Comparison of ENCODE assay signal across 7 mouse cellular contexts in genomic region chr19:7481541-7482265, GRCm38 (mm10). TPM values are rescaled to one million over a fixed set of nuclear protein-coding genes. Genes with fewer than 3 reads are reported as not detected.
DNase-seq lines count a peak whose midpoint lies in the region; TF ChIP-seq lines count a peak whose summit lies in the region.

No protein-coding gene starts in this region.

- dilution Hi-C loops in CH12.LX (cut with MboI; ENCODE audit: extremely low pct_ligation_motif_present, extremely low pct_unique_long_range_greater_than_20kb, low sequenced_read_pairs) = no loop called here

- H3K4me2 ChIP-seq in CH12.LX (ENCODE audit: insufficient read depth, low read depth, poor library complexity, severe bottlenecking) = peak overlapping the region; percentile 98

- no peak for TF ChIP-seq POLR2A in CH12.LX (IDR thresholded peaks at IDR 0.05; ENCODE audit: low read depth, low read length)
- TF ChIP-seq POLR2A in spleen, adult 2 months (IDR thresholded peaks at IDR 0.05; ENCODE audit: low read depth, low read length) = no peak

- peaks cover 0 to 17% of the 10 kb centered on the region in 2 experiments for H3K36me3 ChIP-seq in CH12.LX (replicated peaks in 1 of 2; ENCODE audit: control insufficient read depth in 1 of 2, insufficient read depth in 1 of 2, low read length in 1 of 2)
- no peaks in the 10 kb centered on the region for H3K36me3 ChIP-seq in spleen, adult 2 months (ENCODE audit: control insufficient read depth, insufficient read depth, low read length)

- H3K9ac ChIP-seq in CH12.LX (ENCODE audit: insufficient read depth, low read depth) = peak overlapping the region; percentile 97

- TF ChIP-seq RAD21 in CH12.LX (IDR thresholded peaks at IDR 0.05; ENCODE audit: low read depth, low read length) = no peak

- H3K4me1 ChIP-seq in CH12.LX (ENCODE audit: control insufficient read depth in 1 of 2, insufficient read depth in 2 of 2) = peaks cover 0 to 39% of the 10 kb centered on the region in 2 experiments; a peak in 2 of 4 replicates
- peaks cover 4% of the 10 kb centered on the region; the same call in 1 of the 2 replicates for H3K4me1 ChIP-seq in spleen, adult 2 months (ENCODE audit: control insufficient read depth, insufficient read depth, insufficient read length)

- in situ Hi-C loops in CH12.LX (cut with MboI; ENCODE audit: low pct_ligation_motif_present, low pct_unique_long_range_greater_than_20kb, low sequenced_read_pairs) = no loop called here

- WGBS in spleen, adult 2 months = 10% methylated on average over 12 of the region's 12 CpGs

- H3K79me2 ChIP-seq in CH12.LX (replicated peaks; ENCODE audit: control insufficient read depth, extremely low read depth, insufficient read depth, poor library complexity, severe bottlenecking) = peaks cover 44% of the 10 kb centered on the region

- TF ChIP-seq EP300 in CH12.LX (IDR thresholded peaks at IDR 0.05; ENCODE audit: low read length) = no peak

- no peaks in the 10 kb centered on the region for H3K27me3 ChIP-seq in CH12.LX (replicated peaks)
- H3K27me3 ChIP-seq in spleen, adult 2 months (ENCODE audit: control insufficient read depth, insufficient read depth, low read length) = no peaks in the 10 kb centered on the region

- intact Hi-C loops in heart, postnatal 10 days (cut with DNase I) = loop anchor here (5.0 kb wide), 1 partner anchor 39 kb away; no protein-coding TSS in a partner anchor

- H3K27ac ChIP-seq in CH12.LX (ENCODE audit: insufficient read depth, low read depth) = no peak overlapping the region
- no peak overlapping the region for H3K27ac ChIP-seq in spleen, adult 2 months (ENCODE audit: insufficient read depth, low read length)

- DNase-seq in CH12.LX (ENCODE audit: extremely low read depth) = no peak
- peak; percentile 22 for DNase-seq in T-cell, adult 2 months (ENCODE audit: low spot score)
- peak; percentile 61 for DNase-seq in embryo, embryonic 9.5 days (ENCODE audit: extremely low spot score)
- peak; percentile 39 to 53 for DNase-seq in heart, postnatal 10 days
- DNase-seq in layer of hippocampus, postnatal 14 days (ENCODE audit: low spot score in 2 of 2) = peak; percentile 62 to 74
- peak; percentile 30 for DNase-seq in lung, postnatal 36 days
- DNase-seq in spleen, adult 2 months (ENCODE audit: low read depth in 1 of 2, low spot score in 2 of 2) = no peak

- no peak for TF ChIP-seq CTCF in CH12.LX (conservative IDR thresholded peaks at IDR 0.05 in 1 of 2, IDR thresholded peaks at IDR 0.05 in 1 of 2; ENCODE audit: low read depth in 2 of 2, low read length in 2 of 2)
- TF ChIP-seq CTCF in spleen, adult 2 months (IDR thresholded peaks at IDR 0.05; ENCODE audit: extremely low read depth, insufficient read depth, insufficient read length, insufficient replicate concordance) = no peak

- H3K9me3 ChIP-seq in CH12.LX (replicated peaks; ENCODE audit: low read length) = no peaks in the 10 kb centered on the region

- peak overlapping the region; percentile 48 to 88 (median 73) for H3K4me3 ChIP-seq in CH12.LX (replicated peaks in 1 of 3; ENCODE audit: low read depth in 2 of 3, low read length in 2 of 3, poor library complexity in 1 of 3)
- H3K4me3 ChIP-seq in spleen, adult 2 months (ENCODE audit: extremely low read depth, insufficient read depth, insufficient read length) = peak overlapping the region; percentile 55

TF ChIP-seq in CH12.LX, 34 proteins besides CTCF, POLR2A, EP300 and RAD21:
- no peak for TF ChIP-seq ETS1 (conservative IDR thresholded peaks at IDR 0.05; ENCODE audit: low read depth, low read length)
- no peak for TF ChIP-seq MAZ (IDR thresholded peaks at IDR 0.05; ENCODE audit: low read depth, low read length)
- no peak for TF ChIP-seq E2F4 (IDR thresholded peaks at IDR 0.05; ENCODE audit: insufficient replicate concordance, low read depth, low read length)
- TF ChIP-seq CHD1 (IDR thresholded peaks at IDR 0.05; ENCODE audit: low read depth, low read length) = no peak
- TF ChIP-seq UBTF (IDR thresholded peaks at IDR 0.05; ENCODE audit: low read depth, low read length) = no peak
- TF ChIP-seq MXI1 (IDR thresholded peaks at IDR 0.05; ENCODE audit: low read depth, low read length) = no peak
- TF ChIP-seq GABPA (IDR thresholded peaks at IDR 0.05; ENCODE audit: insufficient replicate concordance, low read depth, low read length) = no peak
- TF ChIP-seq HCFC1 (IDR thresholded peaks at IDR 0.05; ENCODE audit: low read depth, low read length) = no peak
- no peak for TF ChIP-seq PAX5 (IDR thresholded peaks at IDR 0.05; ENCODE audit: low read length)
- no peak for TF ChIP-seq USF1 (IDR thresholded peaks at IDR 0.05; ENCODE audit: low read depth, low read length)
- TF ChIP-seq CHD2 (IDR thresholded peaks at IDR 0.05; ENCODE audit: low read length) = no peak
- no peak for TF ChIP-seq ZNF384 (IDR thresholded peaks at IDR 0.05; ENCODE audit: low read depth, low read length)
- no peak for TF ChIP-seq ZMIZ1 (IDR thresholded peaks at IDR 0.05; ENCODE audit: low read depth, low read length)

RNA-seq across cellular contexts. Expression of gene Rtn3, which starts 1.4 kb away (rescaled TPM):
- 29.0 and 32.7 TPM in 2 replicates for total RNA-seq in CH12.LX (2012; rRNA removed)
- 33.0 and 39.1 TPM in 2 replicates for total RNA-seq in CH12.LX (2014; rRNA removed)
- polyA plus RNA-seq in CH12.LX (2012; ENCODE audit: insufficient read length, low read depth) = 97.5 and 102 TPM in 2 replicates
- 100 to 1,000 TPM in 1 of 2 experiments, 10 to 100 TPM in 1; 99.1 to 107 TPM for total RNA-seq in heart, postnatal 10 days (2021)
- total RNA-seq in layer of hippocampus, postnatal 14 days (2021) = 100 to 1,000 TPM; 850 to 871 TPM
- polyA plus RNA-seq in spleen, adult 2 months (2012; rRNA removed) = 39.6 and 53.4 TPM in 2 replicates

RNA-seq across cellular contexts. Expression of gene Atl3, which starts 12.1 kb away (rescaled TPM):
- total RNA-seq in CH12.LX (2012; rRNA removed) = 7.3 and 9.2 TPM in 2 replicates
- total RNA-seq in CH12.LX (2014; rRNA removed) = 17.5 and 19.8 TPM in 2 replicates
- polyA plus RNA-seq in CH12.LX (2012; ENCODE audit: insufficient read length, low read depth) = 11.3 and 14.3 TPM in 2 replicates
- 10 to 100 TPM; 33.4 to 34.8 TPM for total RNA-seq in heart, postnatal 10 days (2021)
- total RNA-seq in layer of hippocampus, postnatal 14 days (2021) = 10 to 100 TPM; 20.8 to 20.9 TPM
- polyA plus RNA-seq in spleen, adult 2 months (2012; rRNA removed) = 6.1 and 6.7 TPM in 2 replicates

Comparison
In these comparisons a context has a peak if more than half of its experiments do, and no peak if none do; other contexts are left out.
1. DNase-seq: peak in T-cell, adult 2 months (single experiment), embryo, embryonic 9.5 days (single experiment), heart, postnatal 10 days (2 of 2), layer of hippocampus, postnatal 14 days (2 of 2) and lung, postnatal 36 days (single experiment); none in CH12.LX (single experiment) and spleen, adult 2 months (0 of 2).
2. RNA of gene Rtn3, which starts 1.4 kb away (total RNA-seq): 850 to 871 TPM in layer of hippocampus, postnatal 14 days; 99.1 to 107 TPM in heart, postnatal 10 days and 29.0 to 39.1 TPM in CH12.LX; every median in the first group is over 4 times any median in the second.